Mouse (Mus musculus) A20 (cell line): Measurements from ENCODE around the gene Kdm2b.
"Not testable (repeated sequence)": the region's sequence is repeated elsewhere in the genome, so short reads cannot be mapped to it uniquely, and the experiment has no call there.

ENCODE experiments used
- DNase-seq: peaks from one replicate; pipeline ENCODE4 v3.0.0-alpha.2; 2011; ENCODE audit warnings: low read depth, low spot score

Kdm2b gene

GRCm38 (mm10) chr5:122974701-122975100, 14.9 kb downstream of the Kdm2b start:
- DNase-seq: not testable (repeated sequence)

- no peak for DNase-seq
Measured at GRCm38 (mm10) chr5:122972116-122972515, 17.5 kb downstream of the Kdm2b start.

- DNase-seq: no peak
Measured at GRCm38 (mm10) chr5:122971438-122971837, 18.2 kb downstream of the Kdm2b start.

- DNase-seq: peak; percentile 73
Measured at GRCm38 (mm10) chr5:122970056-122970455, 19.6 kb downstream of the Kdm2b start.

DNA sequence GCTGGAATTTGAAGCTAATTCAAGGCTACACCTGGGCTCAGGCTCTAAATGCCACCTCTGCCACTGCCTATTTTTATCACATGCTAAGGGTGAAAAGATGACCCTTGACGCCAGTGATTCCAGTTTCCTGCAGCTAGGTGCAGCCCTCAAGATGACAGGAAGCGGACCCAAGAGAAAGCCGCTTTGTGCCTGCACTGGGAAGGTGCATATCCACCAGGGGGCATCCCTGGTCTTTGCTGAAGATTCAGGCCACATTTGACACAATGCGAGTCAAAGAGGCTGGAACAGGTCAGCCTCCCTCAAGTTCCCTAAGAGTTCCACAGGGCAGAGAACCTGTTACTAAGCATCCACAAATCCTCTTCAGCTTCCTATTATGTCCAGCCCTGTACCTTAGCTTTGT, 21.3 kb downstream of the Kdm2b start:
- DNase-seq: peak; percentile 60

DNA sequence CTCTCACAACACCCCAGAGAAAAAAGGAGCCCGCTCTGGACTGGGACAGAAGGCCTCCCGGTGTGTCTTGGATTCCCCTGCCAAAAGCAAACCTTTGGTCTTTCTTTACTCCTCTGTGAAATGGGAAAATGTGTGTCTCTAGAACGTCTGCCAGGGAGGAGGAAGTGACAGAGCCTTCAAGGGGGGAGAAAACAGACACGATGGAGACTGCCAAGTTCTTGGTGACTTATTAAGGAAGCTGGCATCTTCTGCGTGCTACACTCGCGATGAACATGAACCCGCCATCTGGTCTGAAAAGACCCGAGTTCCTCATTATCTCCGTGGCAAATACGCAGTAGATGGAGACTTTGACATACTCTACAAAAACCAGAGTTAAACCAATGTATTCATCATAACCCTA, 24.2 kb downstream of the Kdm2b start:
- no peak for DNase-seq

DNA sequence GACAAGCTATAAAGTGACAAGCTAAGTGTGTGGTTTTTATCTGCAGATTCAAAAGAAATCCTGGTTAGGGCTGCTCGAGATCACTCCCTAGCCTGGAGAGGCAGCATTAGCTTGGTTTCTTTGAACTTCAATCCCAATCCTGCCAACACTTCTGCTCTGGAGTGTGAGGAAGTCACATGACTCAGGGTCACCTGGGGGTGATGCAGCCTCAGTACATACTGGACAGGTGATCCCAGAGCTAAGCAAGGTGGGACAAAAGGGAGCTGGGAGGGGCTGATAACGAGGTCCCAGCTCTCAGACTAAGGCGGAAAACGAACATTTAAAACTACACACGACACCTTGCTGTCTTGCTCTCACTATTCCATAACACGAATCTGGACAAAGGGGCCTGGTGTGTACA, 24.8 kb downstream of the Kdm2b start:
- no peak for DNase-seq

GRCm38 (mm10) chr5:122961905-122962304, 27.7 kb downstream of the Kdm2b start:
- no peak for DNase-seq

- no peak for DNase-seq
Measured at GRCm38 (mm10) chr5:122959391-122959790, 30.2 kb downstream of the Kdm2b start.

- peak; percentile 48 for DNase-seq
Measured at GRCm38 (mm10) chr5:122956059-122956458, 33.6 kb downstream of the Kdm2b start.

DNA sequence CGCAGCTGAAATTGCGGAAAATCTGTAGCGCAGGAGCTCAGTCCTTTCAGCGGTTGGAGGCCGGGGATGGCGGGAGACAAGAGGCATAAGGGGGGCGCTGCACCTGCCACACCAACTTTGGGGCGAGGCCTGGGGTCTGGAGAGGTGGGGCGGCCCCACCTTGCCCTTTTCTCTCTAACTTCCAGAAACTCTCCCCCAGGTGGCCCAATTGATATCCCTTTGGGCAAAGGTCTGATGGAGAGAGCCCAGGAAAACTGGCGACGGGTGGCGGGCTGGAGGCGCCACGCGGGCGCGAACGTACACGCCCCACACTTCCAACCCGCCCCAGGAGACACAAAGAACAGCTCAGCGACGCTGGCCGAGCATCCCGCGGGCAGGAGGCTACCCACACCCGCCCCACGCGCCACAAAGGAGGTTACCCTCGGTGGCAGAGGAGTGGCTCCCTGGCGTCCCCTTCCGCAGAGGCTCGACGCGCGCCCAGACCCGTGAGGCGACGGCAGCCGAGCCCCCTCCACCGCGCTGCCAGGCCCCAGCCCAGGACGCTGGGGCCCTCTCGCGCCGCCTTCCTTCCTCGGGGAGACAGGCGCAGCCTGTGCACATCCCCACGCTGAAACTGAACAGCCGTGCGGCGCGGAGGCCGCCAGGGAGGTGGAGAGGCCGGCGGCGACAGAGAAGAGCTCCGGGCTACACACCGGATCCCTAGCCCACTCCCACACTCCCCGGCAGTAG, 37.5 kb downstream of the Kdm2b start:
- no peak for DNase-seq

- no peak for DNase-seq
Measured at GRCm38 (mm10) chr5:122951056-122951912, 38.3 kb downstream of the Kdm2b start.

DNA sequence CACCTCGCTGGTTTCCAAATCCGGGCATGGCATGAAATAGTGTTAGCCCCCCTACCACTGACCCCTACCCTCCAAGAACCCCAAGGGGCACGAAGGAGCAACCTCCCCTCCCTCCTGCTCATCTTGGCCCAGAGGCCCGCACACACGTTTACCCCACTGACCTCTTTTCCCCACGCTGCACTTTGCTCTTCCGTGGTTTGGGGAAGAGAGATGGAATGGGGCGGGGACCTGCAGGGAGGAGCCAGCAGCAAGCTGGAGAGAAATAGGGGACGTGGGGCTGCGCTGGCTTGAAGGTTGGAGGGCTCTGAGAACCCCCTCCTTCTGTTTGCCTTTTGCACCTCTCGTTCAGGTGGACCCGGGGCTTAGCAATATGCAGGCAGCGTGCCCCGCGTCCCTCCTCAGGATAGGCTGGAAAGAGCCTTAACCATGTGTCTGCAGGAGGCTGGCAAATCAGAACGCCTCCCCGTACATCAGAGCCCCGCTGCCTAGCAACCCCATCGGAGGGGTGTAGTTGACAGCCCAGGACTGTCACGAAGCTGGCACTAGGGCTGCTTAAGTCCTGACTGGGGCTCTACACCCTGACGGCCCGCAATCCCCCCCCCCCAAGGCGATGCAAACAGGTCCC, 39.2 kb downstream of the Kdm2b start:
- no peak for DNase-seq

DNA sequence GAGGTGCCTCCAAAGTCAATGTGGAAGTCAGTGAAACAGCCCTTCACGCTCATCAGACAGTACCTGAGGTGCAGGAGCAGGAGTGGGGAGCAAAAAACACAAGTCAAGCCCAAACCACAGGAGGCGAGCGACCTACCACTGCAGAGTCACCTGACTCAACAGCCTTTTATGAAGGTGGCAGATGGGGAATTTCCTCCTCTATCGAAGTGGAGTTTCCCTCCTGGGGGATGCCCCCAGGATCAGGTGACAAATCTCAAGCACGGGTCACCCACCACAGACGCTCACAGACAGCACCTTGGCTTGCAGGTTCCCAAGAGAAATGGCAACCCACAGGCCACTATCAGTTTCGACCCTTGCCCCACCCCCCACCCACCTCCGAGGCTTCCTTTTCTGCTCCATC, 40.5 kb downstream of the Kdm2b start:
- peak; percentile 82 for DNase-seq

DNA sequence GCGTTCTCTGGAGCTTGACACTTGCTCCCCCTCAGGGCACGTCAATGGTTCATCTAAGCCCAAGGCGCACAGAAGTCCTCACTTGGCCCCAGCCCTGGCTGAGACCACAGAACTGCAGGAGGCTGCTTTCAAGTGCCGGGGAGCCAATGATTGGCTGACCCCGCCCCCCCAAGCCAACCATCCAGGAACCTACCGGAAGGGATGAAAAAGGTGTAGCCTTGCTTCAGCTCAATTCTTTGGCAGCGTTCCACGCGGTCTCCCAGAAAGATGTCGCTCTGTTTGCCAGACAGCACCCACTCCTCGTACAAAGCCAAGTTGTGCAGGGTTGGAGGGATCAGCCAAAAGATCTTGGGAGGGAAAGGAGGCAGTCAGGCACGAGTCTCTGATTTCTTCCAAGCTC, 42.1 kb downstream of the Kdm2b start:
- DNase-seq: no peak

GRCm38 (mm10) chr5:122938676-122939075, 50.9 kb downstream of the Kdm2b start:
- no peak for DNase-seq

DNA sequence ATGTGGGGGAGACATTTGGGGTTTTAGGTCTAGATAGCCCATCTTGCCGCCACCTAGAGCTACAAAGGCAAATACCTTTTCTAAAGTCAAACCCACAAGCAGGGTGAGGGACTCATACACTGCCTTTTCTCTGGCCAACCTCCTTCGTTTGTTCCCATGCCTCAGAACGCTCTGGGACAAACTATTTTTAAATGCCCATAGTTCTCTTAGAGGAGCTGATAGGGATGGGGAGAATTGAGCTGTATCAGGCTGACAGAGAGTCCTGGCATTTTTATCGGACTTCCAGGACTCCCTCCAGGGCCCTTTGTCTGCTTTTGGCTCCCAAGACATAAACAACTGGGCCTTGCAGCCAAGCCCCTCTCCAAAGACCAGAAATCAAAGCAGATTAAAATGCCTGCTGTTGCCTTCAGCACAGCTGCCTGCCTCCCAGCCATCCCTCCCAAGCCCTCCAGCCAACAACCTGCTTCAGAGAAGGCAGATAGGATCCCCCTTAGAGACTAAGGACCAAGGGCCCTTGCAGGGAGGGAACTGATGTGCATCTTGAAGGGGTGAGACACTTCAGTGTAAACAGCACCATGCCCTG, 51.6 kb downstream of the Kdm2b start:
- DNase-seq: no peak

DNA sequence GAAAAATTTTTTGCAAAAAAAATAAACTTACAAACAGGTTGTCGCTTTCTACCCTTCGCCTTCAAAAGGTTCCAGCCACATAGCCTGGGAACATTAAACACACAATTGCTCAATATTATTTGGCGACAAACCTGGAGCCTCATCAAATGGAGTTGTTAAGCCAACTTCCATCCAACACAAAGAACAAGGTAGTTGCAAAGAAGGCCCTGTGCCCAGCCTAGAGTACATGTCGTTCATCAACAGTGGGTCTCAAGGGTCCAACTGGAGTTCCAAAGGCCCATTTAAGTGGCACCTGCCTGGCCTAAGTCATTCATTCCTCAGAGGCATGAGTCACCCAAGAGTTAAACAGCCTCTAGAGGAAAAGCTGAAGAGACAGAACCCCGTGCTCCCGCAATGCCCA, 52.6 kb downstream of the Kdm2b start:
- no peak for DNase-seq

GRCm38 (mm10) chr5:122935810-122936209, 53.8 kb downstream of the Kdm2b start:
- DNase-seq: no peak

- DNase-seq: no peak
Measured at GRCm38 (mm10) chr5:122930991-122931390, 58.6 kb downstream of the Kdm2b start.

DNA sequence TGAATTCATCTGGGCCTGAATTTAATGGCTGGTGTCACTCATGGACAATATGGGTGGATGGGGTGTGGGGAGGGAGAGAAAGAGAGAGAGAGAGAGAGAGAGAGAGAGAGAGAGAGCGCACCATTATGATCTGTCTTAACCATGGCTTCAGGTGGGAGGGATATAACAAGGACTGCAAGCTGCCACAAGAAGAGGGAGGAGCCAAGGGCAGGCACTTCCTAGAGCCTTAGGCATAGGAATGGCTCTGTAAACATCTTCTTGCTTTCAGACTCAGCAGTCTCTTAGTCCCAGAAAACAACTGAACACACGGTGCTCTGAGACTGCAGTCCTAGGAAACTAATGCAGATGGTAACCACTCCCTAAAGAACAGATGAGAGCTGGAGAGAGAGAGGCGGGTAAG, 61.3 kb downstream of the Kdm2b start:
- no peak for DNase-seq

- no peak for DNase-seq
Measured at GRCm38 (mm10) chr5:122927703-122928102, 61.9 kb downstream of the Kdm2b start.
